Mouse (Mus musculus) C2C12 (cell line): ENCODE results near the gene Rab40c. TPM values are rescaled to one million over a fixed set of nuclear protein-coding genes. Genes with fewer than 3 reads are reported as not detected.
A peak's percentile ranks its signal among the peaks of the same experiment; 100 is the strongest.

Source experiments
- H3K27me3 ChIP-seq: one replicate; pipeline ENCODE4 v1.6.1; 2011; ENCODE audit not compliant: control insufficient read depth, insufficient read depth, insufficient read length
- H3K36me3 ChIP-seq: one replicate; pipeline ENCODE4 v1.6.1; 2011; ENCODE audit not compliant: control insufficient read depth, insufficient read depth
- H3K4me3 ChIP-seq: one replicate; pipeline ENCODE4 v1.5.1; 2011; ENCODE audit warnings: mild to moderate bottlenecking, control low read depth; ENCODE audit not compliant: poor library complexity, insufficient read depth, severe bottlenecking
- H3K79me2 ChIP-seq: one replicate; pipeline ENCODE4 v1.6.1; 2011; ENCODE audit not compliant: control insufficient read depth, insufficient read depth
- H3K79me3 ChIP-seq: one replicate; pipeline ENCODE4 v1.6.1; 2011; ENCODE audit warnings: low read depth, control low read depth
- H3ac ChIP-seq: one replicate; pipeline ENCODE3; 2011; ENCODE audit warnings: low read depth; ENCODE audit not compliant: control insufficient read depth, insufficient read length
- CEBPB ChIP-seq: IDR thresholded peaks from one replicate; pipeline ENCODE4 v1.6.1; 2011; ENCODE audit warnings: low read depth, mild to moderate bottlenecking, control low read depth, moderate library complexity
- CTCF ChIP-seq: IDR thresholded peaks from one replicate; pipeline ENCODE4 v1.5.1; 2011; ENCODE audit not compliant: control insufficient read depth, insufficient read depth, insufficient read length
- FOSL1 ChIP-seq: IDR thresholded peaks from one replicate; pipeline ENCODE4 v1.8.0; 2011; ENCODE audit warnings: mild to moderate bottlenecking, low read length; ENCODE audit not compliant: poor library complexity, insufficient read depth, severe bottlenecking
- MAX ChIP-seq: IDR thresholded peaks from one replicate; pipeline ENCODE4 v1.6.1; 2011; ENCODE audit warnings: mild to moderate bottlenecking, control low read depth
- MYOD1 ChIP-seq: IDR thresholded peaks from one replicate; pipeline ENCODE4 v1.6.1; 2011; ENCODE audit warnings: low read depth; ENCODE audit not compliant: control insufficient read depth, insufficient read length
- MYOG ChIP-seq: IDR thresholded peaks from one replicate; pipeline ENCODE4 v1.6.1; 2011; ENCODE audit not compliant: control insufficient read depth, insufficient read length; ENCODE audit errors: extremely low read depth
- USF1 ChIP-seq: IDR thresholded peaks from one replicate; pipeline ENCODE4 v1.6.1; 2011; ENCODE audit warnings: low read depth, mild to moderate bottlenecking, control low read depth, moderate library complexity
- polyA plus RNA-seq: library from polyadenylated mRNA; unstranded; fragments of >200 nt; fragmentation: generic; extraction: Trizol; gene quantifications from one replicate; pipeline ENCODE4 v1.2.1, GENCODE M21; 2012; ENCODE audit warnings: missing spikeins

The Rab40c gene
- polyA plus RNA-seq, 1 experiment, result 14.4 TPM

GRCm38 (mm10) chr17:25918037-25918750 is 1.3 kb downstream of the Rab40c start:
- no peak overlapping the region for H3ac ChIP-seq
- H3K27me3 ChIP-seq, result no peaks in the 10 kb centered on the region
- TF ChIP-seq CEBPB, result no peak
- no peak for TF ChIP-seq MYOD1
- TF ChIP-seq USF1, result no peak
- TF ChIP-seq MYOG, result no peak
- TF ChIP-seq CTCF, result no peak
- TF ChIP-seq MAX, result no peak
- TF ChIP-seq FOSL1, result no peak
- peaks cover 37% of the 10 kb centered on the region for H3K79me3 ChIP-seq
- H3K4me3 ChIP-seq, result peak overlapping the region; percentile 85
- H3K36me3 ChIP-seq, result peaks cover 6% of the 10 kb centered on the region
- peaks cover 61% of the 10 kb centered on the region for H3K79me2 ChIP-seq

- Histone ChIP-seq H3ac (no peak overlapping the region), H3K4me3 (no peak overlapping the region)
- TF ChIP-seq MYOD1 (no peak), MAX (no peak)
Observed at GRCm38 (mm10) chr17:25916931-25917647, 2.4 kb downstream of the Rab40c start.

DNA sequence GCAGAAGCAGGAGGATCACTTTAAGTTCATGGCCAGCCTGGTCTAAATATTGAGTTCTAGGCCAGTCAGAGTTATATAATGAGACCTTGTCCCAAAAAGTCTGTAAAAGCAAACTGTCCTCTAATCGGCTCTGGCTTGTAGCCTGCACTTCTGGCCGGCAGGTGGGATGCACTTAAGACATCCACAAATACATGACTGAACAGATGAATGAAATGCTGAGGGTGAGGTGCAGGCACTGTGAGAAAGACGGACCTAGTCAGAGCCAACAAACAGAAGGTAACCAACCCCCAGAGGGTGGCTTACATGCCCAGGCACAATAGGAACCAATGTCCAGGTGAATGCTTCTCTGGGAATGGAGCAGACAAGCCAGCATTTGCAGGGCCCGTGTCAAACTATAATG is 5.2 kb downstream of the Rab40c start:
- peaks cover 95% of the 10 kb centered on the region for H3K79me2 ChIP-seq
- no peaks in the 10 kb centered on the region for H3K27me3 ChIP-seq
- peaks cover 52% of the 10 kb centered on the region for H3K79me3 ChIP-seq
- TF ChIP-seq MAX, result no peak
- TF ChIP-seq MYOG, result no peak
- no peak for TF ChIP-seq USF1
- TF ChIP-seq MYOD1, result no peak
- no peak for TF ChIP-seq CTCF
- TF ChIP-seq FOSL1, result no peak
- no peak for TF ChIP-seq CEBPB
- H3ac ChIP-seq, result no peak overlapping the region
- H3K36me3 ChIP-seq, result peaks cover 6% of the 10 kb centered on the region
- no peak overlapping the region for H3K4me3 ChIP-seq

More at GRCm38 (mm10) chr17:25916931-25917647, 2.4 kb downstream of the Rab40c start:
- Histone ChIP-seq H3K79me2 (peaks cover 68% of the 10 kb centered on the region), H3K36me3 (peaks cover 6% of the 10 kb centered on the region), H3K27me3 (no peaks in the 10 kb centered on the region), H3K79me3 (peaks cover 39% of the 10 kb centered on the region)

GRCm38 (mm10) chr17:25913877-25914275 is 5.7 kb downstream of the Rab40c start:
- Histone ChIP-seq H3K36me3 (peaks cover 6% of the 10 kb centered on the region), H3K79me3 (peaks cover 53% of the 10 kb centered on the region), H3K27me3 (no peaks in the 10 kb centered on the region), H3K79me2 (peaks cover 95% of the 10 kb centered on the region), H3K4me3 (no peak overlapping the region), H3ac (no peak overlapping the region)
- TF ChIP-seq FOSL1, result no peak
- TF ChIP-seq MYOD1, result no peak
- TF ChIP-seq MAX, result no peak
- no peak for TF ChIP-seq USF1
- no peak for TF ChIP-seq CEBPB
- no peak for TF ChIP-seq MYOG
- no peak for TF ChIP-seq CTCF

DNA sequence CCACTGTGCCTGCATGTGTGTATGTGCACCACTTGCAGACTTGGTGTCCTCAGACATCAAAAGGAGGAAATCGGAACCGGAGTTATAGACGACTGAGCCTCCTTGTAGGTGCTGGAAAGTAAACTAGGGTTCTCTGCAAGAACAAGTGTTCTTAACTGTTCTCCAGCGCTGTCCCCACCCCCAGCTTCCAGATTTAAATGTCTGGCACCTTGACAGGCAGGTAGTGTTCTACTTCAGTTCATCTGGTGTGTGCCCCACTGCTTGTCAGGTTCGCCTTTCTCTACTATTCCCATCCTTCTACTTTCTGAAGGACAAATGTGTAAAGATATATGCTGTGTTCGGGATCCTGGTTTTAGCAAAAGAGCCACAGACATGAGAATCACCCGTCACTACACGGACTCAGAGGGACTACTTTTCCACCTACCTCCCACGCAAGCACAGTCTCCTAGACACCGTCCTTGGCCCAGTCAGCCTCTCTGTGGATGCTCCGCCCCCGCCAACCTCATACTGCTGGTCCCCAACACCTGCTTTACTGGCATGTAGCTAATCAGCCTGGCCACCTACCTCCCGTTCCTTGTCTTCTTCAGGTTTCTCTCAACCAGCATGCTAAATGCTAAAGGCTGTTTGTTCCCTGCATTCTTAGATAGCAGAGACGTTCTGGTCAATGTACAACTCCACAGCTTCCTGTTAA is 6.2 kb downstream of the Rab40c start:
- no peak for TF ChIP-seq CEBPB
- TF ChIP-seq FOSL1, result no peak
- no peak for TF ChIP-seq MYOG
- no peak for TF ChIP-seq MAX
- no peak for TF ChIP-seq USF1
- TF ChIP-seq MYOD1, result no peak
- no peak for TF ChIP-seq CTCF
- Histone ChIP-seq H3K36me3 (peaks cover 6% of the 10 kb centered on the region), H3ac (no peak overlapping the region), H3K79me3 (peaks cover 52% of the 10 kb centered on the region), H3K79me2 (peaks cover 95% of the 10 kb centered on the region), H3K4me3 (no peak overlapping the region), H3K27me3 (no peaks in the 10 kb centered on the region)
